Mouse (Mus musculus): ENCODE measurements at regions not wholly inside any gene's neighbourhood (a gene's known extent, or its start where the extent isn't known, plus 50 kb on each side); places are given as distances from the start of the nearest gene placed in this dataset.

DNA sequence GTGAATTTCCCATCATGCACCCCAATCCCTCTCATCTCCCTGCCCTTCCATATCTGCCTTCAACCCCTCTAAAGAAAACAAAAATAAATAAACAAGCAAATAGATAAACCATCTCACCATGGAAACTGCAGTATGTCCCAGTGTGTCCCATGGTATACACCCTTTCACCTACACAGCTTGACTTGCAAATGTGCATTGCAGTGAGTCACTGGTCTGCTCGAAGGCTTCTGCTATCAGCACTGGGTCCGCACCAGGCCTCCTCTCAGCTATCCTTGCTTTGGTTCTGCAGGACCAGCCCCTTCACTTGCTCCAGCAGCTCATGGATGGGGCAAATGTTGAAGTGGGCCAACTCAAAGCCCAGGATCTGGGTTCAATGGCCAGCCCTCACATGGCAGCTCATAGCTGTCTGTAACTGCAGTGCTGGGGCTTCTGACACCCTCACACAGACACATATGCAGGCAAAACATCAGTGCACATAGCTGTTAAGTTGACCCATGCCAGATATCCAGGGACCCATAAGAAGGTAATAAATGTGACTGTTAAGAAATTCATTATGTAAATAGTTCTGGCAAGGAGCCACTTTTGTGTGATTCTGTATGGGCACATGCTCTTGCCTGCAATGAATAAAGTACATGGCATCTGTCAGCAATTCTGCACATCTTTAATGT lies 59.9 kb upstream of the Usp27x start:
- Histone ChIP-seq H3K27ac (ENCODE audit: insufficient read depth, low read length) (no peak overlapping the region), H3K4me1 (ENCODE audit: control insufficient read depth, insufficient read depth, low read length) (no peaks in the 10 kb centered on the region), H3K4me3 (replicated peaks; ENCODE audit: insufficient read depth, low read depth, low read length) (no peak overlapping the region), H3K27me3 (ENCODE audit: control insufficient read depth, insufficient read depth, low read length) (no peaks in the 10 kb centered on the region)
- 96% methylated on average over 2 of the region's 2 CpGs for WGBS
- TF ChIP-seq CTCF (IDR thresholded peaks at IDR 0.05; ENCODE audit: borderline replicate concordance, insufficient read depth, low read depth, low read length) (no peak), POLR2A (IDR thresholded peaks at IDR 0.05; ENCODE audit: borderline replicate concordance, insufficient read depth, low read length) (no peak)
- DNase-seq, result no peak

DNA sequence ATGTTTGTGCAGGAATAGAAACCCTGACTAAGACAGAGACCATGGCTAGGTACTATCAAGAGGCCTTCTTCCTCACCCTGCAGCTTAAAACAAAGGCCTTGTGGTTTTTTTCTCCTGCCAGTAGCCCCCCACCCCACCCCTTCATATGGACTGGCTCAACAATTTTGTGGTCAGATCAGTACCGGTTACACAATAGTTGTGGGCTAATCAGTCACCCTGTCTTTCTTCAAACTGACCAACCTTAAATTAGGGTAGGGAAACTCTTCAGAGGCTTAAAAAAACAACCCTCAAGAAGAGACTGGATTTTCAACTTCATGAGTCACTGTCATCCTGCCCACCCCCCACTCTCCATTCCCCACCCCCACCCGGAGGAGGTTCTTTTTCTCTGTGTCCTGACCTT lies 58.6 kb upstream of the Usp27x start:
- no peak overlapping the region for H3K27ac ChIP-seq (ENCODE audit: insufficient read depth, low read length)
- no peak for TF ChIP-seq CTCF (IDR thresholded peaks at IDR 0.05; ENCODE audit: borderline replicate concordance, insufficient read depth, low read depth, low read length)
- TF ChIP-seq POLR2A (IDR thresholded peaks at IDR 0.05; ENCODE audit: borderline replicate concordance, insufficient read depth, low read length), result no peak
- no peaks in the 10 kb centered on the region for H3K27me3 ChIP-seq (ENCODE audit: control insufficient read depth, insufficient read depth, low read length)
- no peak for DNase-seq
- no peaks in the 10 kb centered on the region for H3K4me1 ChIP-seq (ENCODE audit: control insufficient read depth, insufficient read depth, low read length)
- H3K4me3 ChIP-seq (replicated peaks; ENCODE audit: insufficient read depth, low read depth, low read length), result no peak overlapping the region
- 77% methylated on average over 2 of the region's 2 CpGs for WGBS

DNA sequence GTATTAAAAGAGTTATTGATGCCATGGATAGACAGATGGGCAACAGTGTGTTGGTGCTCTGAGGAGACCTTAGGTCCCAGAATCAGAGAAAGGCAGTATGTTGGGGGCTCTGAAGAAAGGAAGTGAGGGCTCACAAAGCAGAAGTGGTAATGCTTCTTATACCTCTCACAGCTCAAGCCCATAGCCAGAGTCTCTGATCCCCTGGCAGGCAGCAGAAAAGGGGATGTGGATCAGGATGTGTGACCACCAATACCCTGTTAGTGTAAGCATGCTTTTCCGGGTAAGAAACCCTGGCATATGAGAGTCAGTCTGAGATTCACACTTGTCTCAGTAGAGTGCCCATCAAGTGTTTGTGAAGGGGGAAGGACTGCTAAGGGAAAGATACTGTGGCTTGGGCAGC lies 54.8 kb upstream of the Usp27x start:
- no peaks in the 10 kb centered on the region for H3K27me3 ChIP-seq (ENCODE audit: control insufficient read depth, insufficient read depth, low read length)
- H3K4me1 ChIP-seq (ENCODE audit: control insufficient read depth, insufficient read depth, low read length), result no peaks in the 10 kb centered on the region
- TF ChIP-seq CTCF (IDR thresholded peaks at IDR 0.05; ENCODE audit: borderline replicate concordance, insufficient read depth, low read depth, low read length), result no peak
- TF ChIP-seq POLR2A (IDR thresholded peaks at IDR 0.05; ENCODE audit: borderline replicate concordance, insufficient read depth, low read length), result no peak
- no peak overlapping the region for H3K4me3 ChIP-seq (replicated peaks; ENCODE audit: insufficient read depth, low read depth, low read length)
- H3K27ac ChIP-seq (ENCODE audit: insufficient read depth, low read length), result no peak overlapping the region
- 89% methylated on average over 1 of the region's 1 CpGs for WGBS
- DNase-seq, result no peak

DNA sequence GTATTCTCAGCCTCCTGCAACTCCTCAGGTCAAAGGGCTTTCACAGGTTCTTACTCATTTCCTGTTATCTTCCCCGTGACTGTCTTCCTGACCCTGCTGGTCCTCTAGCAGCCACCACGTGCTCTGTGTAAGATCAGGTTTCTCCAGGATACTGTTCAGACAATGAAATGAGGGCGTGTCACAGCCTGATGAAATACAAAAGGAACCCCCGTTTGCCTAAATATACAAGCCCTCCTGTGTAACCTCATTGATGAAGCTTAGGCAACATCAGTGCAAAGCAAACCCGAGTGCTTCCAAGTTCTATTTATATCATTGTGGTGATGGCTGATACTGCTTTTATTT lies 53.9 kb upstream of the Usp27x start:
- DNase-seq, result no peak

DNA sequence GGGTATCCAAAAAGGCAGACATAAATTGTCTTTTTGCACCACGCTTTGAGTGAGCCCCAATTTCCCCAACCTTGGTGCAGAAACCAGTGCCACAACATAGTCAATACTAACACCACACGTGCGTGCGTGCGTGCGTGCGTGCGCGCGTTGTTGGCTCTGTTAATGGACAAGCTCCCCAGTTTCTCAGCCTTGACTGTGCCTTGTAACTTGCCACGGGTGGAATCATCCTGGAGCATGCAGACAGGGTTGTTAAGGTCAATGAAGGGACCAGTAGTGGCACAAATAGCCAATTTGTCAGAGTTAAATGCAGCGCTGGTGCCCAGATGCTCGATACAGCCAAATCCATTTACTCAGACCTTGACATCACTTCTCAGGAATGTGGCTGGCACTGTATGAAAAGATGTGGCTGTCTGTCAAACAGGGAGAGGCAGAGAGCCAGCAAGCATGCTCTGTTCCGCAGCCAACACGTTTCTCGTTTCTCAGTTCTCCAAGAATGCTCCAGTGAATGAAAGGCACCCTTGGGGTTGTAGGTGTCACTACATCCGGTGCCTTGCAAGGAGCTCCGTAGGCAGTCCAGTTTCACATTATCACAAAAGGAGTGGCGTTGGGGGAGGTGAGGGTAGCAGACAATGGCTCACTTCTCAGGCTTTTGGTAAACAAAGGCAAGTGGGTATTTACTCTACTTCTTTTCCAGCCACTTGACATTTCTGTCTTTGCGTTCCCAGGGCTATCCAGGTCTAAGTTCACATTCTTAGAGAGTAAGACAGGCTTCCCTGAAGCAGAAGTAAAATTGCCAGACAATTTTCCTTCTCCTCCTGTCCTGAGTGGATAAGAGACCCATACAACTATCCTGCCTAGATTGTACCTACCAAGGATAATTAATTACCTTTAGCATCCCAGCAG lies 53.2 kb upstream of the Usp27x start:
- no peak for DNase-seq
- no peaks in the 10 kb centered on the region for H3K27me3 ChIP-seq (ENCODE audit: control insufficient read depth, insufficient read depth, low read length)
- 10% methylated on average over 20 of the region's 20 CpGs for WGBS
- H3K4me1 ChIP-seq (ENCODE audit: control insufficient read depth, insufficient read depth, low read length), result no peaks in the 10 kb centered on the region
- no peak for TF ChIP-seq POLR2A (IDR thresholded peaks at IDR 0.05; ENCODE audit: borderline replicate concordance, insufficient read depth, low read length)
- TF ChIP-seq CTCF (IDR thresholded peaks at IDR 0.05; ENCODE audit: borderline replicate concordance, insufficient read depth, low read depth, low read length), result no peak
- H3K4me3 ChIP-seq (replicated peaks; ENCODE audit: insufficient read depth, low read depth, low read length), result no peak overlapping the region
- H3K27ac ChIP-seq (ENCODE audit: insufficient read depth, low read length), result no peak overlapping the region

More for the DNA sequence above, 53.9 kb upstream of the Usp27x start:
- no peaks in the 10 kb centered on the region for H3K27me3 ChIP-seq (ENCODE audit: control insufficient read depth, insufficient read depth, low read length)
- H3K27ac ChIP-seq (ENCODE audit: insufficient read depth, low read length), result no peak overlapping the region
- no peaks in the 10 kb centered on the region for H3K4me1 ChIP-seq (ENCODE audit: control insufficient read depth, insufficient read depth, low read length)
- WGBS, result 35% methylated on average over 5 of the region's 5 CpGs
- H3K4me3 ChIP-seq (replicated peaks; ENCODE audit: insufficient read depth, low read depth, low read length), result no peak overlapping the region
- no peak for TF ChIP-seq CTCF (IDR thresholded peaks at IDR 0.05; ENCODE audit: borderline replicate concordance, insufficient read depth, low read depth, low read length)
- TF ChIP-seq POLR2A (IDR thresholded peaks at IDR 0.05; ENCODE audit: borderline replicate concordance, insufficient read depth, low read length), result no peak
